Mouse (Mus musculus) lung, postnatal 0 days (tissue): Measurements from ENCODE around the gene Slc22a3. TPM values are rescaled to one million over a fixed set of nuclear protein-coding genes. Genes with fewer than 3 reads are reported as not detected.

Experiments used
- ATAC-seq: fragments of 200-750 bp; cut with Nextera tagmentation; 2 replicates; pipeline ENCODE4 v1.8.0; 2017; ENCODE audit warnings: moderate library complexity
- DNase-seq: peaks from one replicate; pipeline ENCODE4 v3.0.0-alpha.2; 2016; ENCODE audit warnings: low spot score
- H3K27ac ChIP-seq: fragments of 300-500 bp; sonication (generic); 2 replicates; pipeline ENCODE4 v1.5.1; 2014; ENCODE audit warnings: antibody characterized with exemption, mild to moderate bottlenecking, low read length, mixed read lengths
- H3K27me3 ChIP-seq: fragments of 300-500 bp; sonication (generic); replicated peaks from 2 replicates; pipeline ENCODE4 v1.6.1; 2014; ENCODE audit warnings: low read length, mixed read lengths; ENCODE audit not compliant: insufficient read depth
- H3K36me3 ChIP-seq: fragments of 300-500 bp; sonication (generic); 2 replicates; pipeline ENCODE4 v1.6.1; 2014; ENCODE audit warnings: low read length, mixed read lengths; ENCODE audit not compliant: insufficient read depth
- H3K4me1 ChIP-seq: fragments of 300-500 bp; sonication (generic); 2 replicates; pipeline ENCODE4 v1.6.1; 2014; ENCODE audit warnings: antibody characterized with exemption, low read depth, low read length, mixed read lengths; ENCODE audit not compliant: insufficient read depth
- H3K4me2 ChIP-seq: fragments of 300-500 bp; sonication (generic); replicated peaks from 2 replicates; pipeline ENCODE4 v1.6.1; 2014; ENCODE audit warnings: low read depth, mild to moderate bottlenecking, low read length, moderate library complexity, mixed read lengths
- H3K4me3 ChIP-seq: fragments of 300-500 bp; sonication (generic); 2 replicates; pipeline ENCODE4 v1.5.1; 2014; ENCODE audit warnings: low read depth, low read length
- H3K9ac ChIP-seq: fragments of 300-500 bp; sonication (generic); replicated peaks from 2 replicates; pipeline ENCODE4 v1.6.1; 2014; ENCODE audit warnings: low read depth, mild to moderate bottlenecking
- H3K9me3 ChIP-seq: fragments of 300-500 bp; sonication (generic); 2 replicates; pipeline ENCODE4 v1.6.1; 2016; ENCODE audit warnings: low read length, mixed read lengths
- CTCF ChIP-seq: IDR thresholded peaks from 2 replicates; pipeline ENCODE4 v1.5.1; 2016; ENCODE audit warnings: antibody characterized with exemption, mild to moderate bottlenecking
- EP300 ChIP-seq: IDR thresholded peaks from 2 replicates; pipeline ENCODE4 v1.6.1; 2016; ENCODE audit warnings: antibody characterized with exemption, mild to moderate bottlenecking, control low read depth
- WGBS: fragments of 180-500 bp; shearing (Covaris S2); extraction: QIAGEN DNeasy Blood & Tissue Kit; methylation state at CpG from one replicate; pipeline ENCODE4 v1.1.7; 2014; 5-methylcytosine and 5-hydroxymethylcytosine counted together
- polyA plus RNA-seq: library from polyadenylated mRNA; unstranded; fragments of >200 nt; fragmentation: Nextera tagmentation; extraction: Ambion mirVana; gene quantifications from 2 replicates; pipeline ENCODE4 v1.2.1, GENCODE M21; 2015

Slc22a3 gene
- polyA plus RNA-seq, 1 experiment from 2014 or later: 1.9 TPM

DNA sequence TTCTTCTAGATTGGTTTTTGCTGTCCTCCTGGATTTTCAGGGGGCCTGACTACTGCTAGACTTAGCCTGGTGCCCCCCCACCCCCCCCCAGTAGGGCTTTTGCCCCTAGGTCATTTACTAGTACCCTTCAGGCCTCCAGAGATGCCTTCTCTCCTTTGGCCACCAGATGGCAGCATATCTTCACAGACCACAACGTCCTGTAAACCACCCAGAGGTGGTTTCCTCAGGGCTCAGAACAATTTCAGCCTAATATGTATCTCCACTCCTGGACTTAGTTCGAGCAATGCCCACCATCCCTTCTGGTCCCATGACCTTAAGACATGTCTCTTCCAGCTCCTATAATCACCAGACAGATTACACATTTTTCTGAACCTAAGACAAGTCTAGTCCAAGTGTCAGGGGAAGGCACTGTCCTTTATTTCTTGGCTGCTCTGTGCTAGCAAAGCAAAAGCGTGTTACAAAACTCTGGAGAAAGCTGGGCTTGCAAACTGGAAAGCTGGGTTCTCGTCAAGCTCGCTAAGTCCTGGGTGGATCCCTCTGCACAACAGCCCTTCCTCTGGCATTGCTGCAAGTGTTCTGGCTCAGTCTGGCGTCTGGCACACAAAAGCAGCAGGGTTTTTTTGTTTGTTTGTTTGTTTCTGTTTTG lies 91.1 kb downstream of the Slc22a3 start:
- 33% methylated on average over 6 of the region's 6 CpGs for WGBS
- Histone ChIP-seq H3K9me3 (no peaks in the 10 kb centered on the region), H3K4me1 (no peaks in the 10 kb centered on the region; the same call in 1 of the 2 replicates), H3K27me3 (no peaks in the 10 kb centered on the region), H3K4me3 (no peak overlapping the region), H3K4me2 (no peak overlapping the region), H3K9ac (no peak overlapping the region), H3K36me3 (no peaks in the 10 kb centered on the region), H3K27ac (peak overlapping the region; percentile 66)
- DNase-seq (peak; percentile 84), ATAC-seq (peak; percentile 59)
- TF ChIP-seq CTCF: peak; percentile 87
- peak; percentile 50; the same call in 1 of the 2 replicates for TF ChIP-seq EP300

DNA sequence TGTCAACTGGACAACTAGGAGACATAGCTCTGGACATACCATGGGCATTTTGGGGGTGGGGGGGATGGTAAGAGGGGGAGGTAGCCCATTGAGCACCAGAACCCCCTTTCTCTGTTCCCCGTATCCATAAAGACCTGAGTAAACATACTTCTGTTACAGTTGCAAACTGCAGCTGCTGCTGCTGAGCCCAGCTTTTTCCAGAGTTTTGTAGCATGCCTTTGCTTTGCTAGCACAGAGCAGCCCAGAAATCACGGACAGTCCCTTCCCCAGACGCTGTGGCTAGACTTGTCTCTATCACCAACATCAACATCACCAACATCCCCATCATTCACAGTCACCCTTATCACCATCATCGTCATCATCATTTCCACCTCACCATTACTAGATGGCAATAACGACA lies 91.8 kb downstream of the Slc22a3 start:
- TF ChIP-seq EP300 (no peak), CTCF (no peak)

DNA sequence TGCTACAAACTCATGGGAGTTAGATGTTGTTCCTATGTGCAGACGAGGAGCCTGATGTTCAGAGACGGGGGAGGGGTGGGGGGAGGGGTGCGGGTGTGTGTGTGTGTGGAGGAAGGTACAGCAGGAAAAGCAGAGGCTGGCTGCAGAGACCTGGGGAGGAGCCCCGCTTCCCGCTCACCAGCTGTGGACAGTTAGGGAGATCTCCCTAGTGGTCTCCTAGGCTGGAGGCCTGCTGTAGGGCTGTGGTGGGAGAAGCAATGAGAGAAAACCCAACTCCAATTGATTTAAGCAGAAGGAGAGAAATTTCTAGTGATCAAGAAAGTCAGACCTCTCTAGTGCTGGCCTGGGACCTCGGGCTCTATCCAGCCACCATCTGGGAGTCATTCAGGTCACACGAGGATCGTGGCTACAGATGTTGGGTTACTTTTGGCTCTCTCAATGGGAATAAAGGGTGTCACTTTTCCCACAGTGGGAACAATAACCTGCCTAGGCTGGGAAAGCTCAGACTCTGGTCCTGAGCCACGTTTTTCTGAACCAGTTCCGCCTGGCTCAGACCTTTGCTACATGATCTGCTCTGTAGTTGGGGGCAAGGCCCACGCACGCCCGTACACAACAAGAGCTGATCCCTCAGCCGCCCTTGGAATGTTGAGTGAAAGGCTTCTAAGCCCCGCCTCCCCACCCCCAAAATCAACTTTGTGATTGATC lies 92.3 kb downstream of the Slc22a3 start:
- Histone ChIP-seq H3K9ac (no peak overlapping the region), H3K27ac (peak overlapping the region; percentile 66), H3K27me3 (no peaks in the 10 kb centered on the region), H3K4me1 (no peaks in the 10 kb centered on the region; the same call in 1 of the 2 replicates), H3K4me2 (no peak overlapping the region), H3K9me3 (no peaks in the 10 kb centered on the region), H3K36me3 (no peaks in the 10 kb centered on the region), H3K4me3 (no peak overlapping the region)
- peak; percentile 14; the same call in 1 of the 2 replicates for ATAC-seq
- peak; percentile 33 for DNase-seq
- TF ChIP-seq EP300: no peak
- no peak for TF ChIP-seq CTCF
- 37% methylated on average over 15 of the region's 15 CpGs for WGBS

More for the DNA sequence above, 91.8 kb downstream of the Slc22a3 start:
- no peak for ATAC-seq
- H3K36me3 ChIP-seq: no peaks in the 10 kb centered on the region
- no peak overlapping the region for H3K9ac ChIP-seq
- DNase-seq: peak; percentile 23
- WGBS: 40% methylated on average over 5 of the region's 5 CpGs
- H3K27me3 ChIP-seq: no peaks in the 10 kb centered on the region
- H3K27ac ChIP-seq: peak overlapping the region; percentile 66
- no peaks in the 10 kb centered on the region for H3K9me3 ChIP-seq
- H3K4me1 ChIP-seq: no peaks in the 10 kb centered on the region; the same call in 1 of the 2 replicates
- H3K4me3 ChIP-seq: no peak overlapping the region
- H3K4me2 ChIP-seq: no peak overlapping the region

DNA sequence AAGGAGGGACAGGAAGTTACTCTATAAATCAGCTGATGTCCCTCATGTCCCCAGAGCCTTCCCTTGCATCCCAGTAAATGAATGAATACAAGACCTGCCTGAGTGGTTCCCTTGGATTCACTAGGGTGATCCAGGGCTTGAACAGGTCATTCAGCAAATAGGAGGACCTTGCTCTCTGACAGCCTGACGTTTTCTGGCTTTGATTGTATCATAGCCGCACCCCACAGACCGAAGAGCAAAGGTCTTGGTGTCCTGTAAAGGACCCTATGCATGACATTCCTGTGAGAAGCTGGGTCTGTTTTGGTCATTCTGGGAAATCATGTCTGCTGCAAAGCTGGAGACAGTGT lies 94.6 kb downstream of the Slc22a3 start:
- ATAC-seq (no peak), DNase-seq (peak; percentile 16)
- Histone ChIP-seq H3K4me1 (no peaks in the 10 kb centered on the region; the same call in 1 of the 2 replicates), H3K27me3 (no peaks in the 10 kb centered on the region), H3K9ac (no peak overlapping the region), H3K36me3 (no peaks in the 10 kb centered on the region), H3K27ac (0 out of 2 replicates have a peak overlapping the region, but pooled peaks have one; percentile 48), H3K9me3 (no peaks in the 10 kb centered on the region), H3K4me2 (no peak overlapping the region), H3K4me3 (no peak overlapping the region)
- 51% methylated on average over 3 of the region's 3 CpGs for WGBS
- TF ChIP-seq EP300 (no peak), CTCF (no peak)

GRCm38 (mm10) chr17:12412181-12412890 lies 95.2 kb downstream of the Slc22a3 start:
- Histone ChIP-seq H3K4me3 (no peak overlapping the region), H3K9me3 (no peaks in the 10 kb centered on the region), H3K4me1 (no peaks in the 10 kb centered on the region; the same call in 1 of the 2 replicates), H3K27me3 (no peaks in the 10 kb centered on the region), H3K27ac (peak overlapping the region; percentile 62), H3K36me3 (no peaks in the 10 kb centered on the region), H3K9ac (no peak overlapping the region), H3K4me2 (no peak overlapping the region)
- WGBS: 49% methylated on average over 10 of the region's 10 CpGs
- ATAC-seq: peak; percentile 86
- DNase-seq: peak; percentile 93
- TF ChIP-seq CTCF (no peak), EP300 (peak; percentile 97)

- 62% methylated on average over 11 of the region's 11 CpGs for WGBS
- ATAC-seq (no peak), DNase-seq (peak; percentile 37)
- TF ChIP-seq CTCF: no peak
- no peak for TF ChIP-seq EP300
- H3K27me3 ChIP-seq: no peaks in the 10 kb centered on the region
- H3K4me2 ChIP-seq: no peak overlapping the region
- no peaks in the 10 kb centered on the region for H3K9me3 ChIP-seq
- H3K4me1 ChIP-seq: no peaks in the 10 kb centered on the region; the same call in 1 of the 2 replicates
- no peak overlapping the region for H3K9ac ChIP-seq
- no peaks in the 10 kb centered on the region for H3K36me3 ChIP-seq
- H3K4me3 ChIP-seq: no peak overlapping the region
- peak overlapping the region; percentile 32; the same call in 1 of the 2 replicates for H3K27ac ChIP-seq
Observed at GRCm38 (mm10) chr17:12409346-12409944, 98.1 kb downstream of the Slc22a3 start.
